Mouse (Mus musculus): ENCODE measurements around the gene Htra1.

GRCm38 (mm10) chr7:131004071-131004470 lies 68.2 kb downstream of the Htra1 start:
- no peak for TF ChIP-seq GATA1 (IDR thresholded peaks at IDR 0.05; ENCODE audit: borderline replicate concordance, low read length)
- TF ChIP-seq FLI1 (IDR thresholded peaks at IDR 0.05; ENCODE audit: low read length), result no peak

Measured in megakaryocyte, embryonic 14.5 days (primary cell).